Mouse (Mus musculus): Measurements from ENCODE around the gene Fam178b. TPM values are rescaled to one million over a fixed set of nuclear protein-coding genes. Genes with fewer than 3 reads are reported as not detected.
A peak's percentile ranks its signal among the peaks of the same experiment; 100 is the strongest.

Gene Fam178b
- total RNA-seq, 2 experiments from 2014 or later, result not detected

DNA sequence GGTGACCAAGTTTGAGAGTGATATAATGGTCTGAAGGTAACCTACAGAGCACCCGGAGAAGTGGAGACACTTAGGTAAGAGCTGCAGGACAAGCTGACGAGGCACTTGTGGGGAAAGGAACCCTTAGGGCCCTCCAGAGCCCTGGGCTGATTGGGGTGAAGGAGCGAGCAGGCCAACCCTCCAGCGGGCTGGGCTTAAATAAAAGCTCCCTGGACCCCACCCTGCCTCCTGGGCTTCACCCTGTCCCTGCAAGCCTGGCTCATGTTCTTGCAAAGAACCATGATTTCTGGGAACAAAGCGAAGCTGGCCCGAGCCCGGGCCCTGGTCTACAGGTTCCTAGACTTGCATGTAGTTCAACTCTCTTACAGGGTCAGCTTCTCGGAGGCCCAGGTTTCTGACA lies 109.5 kb downstream of the Fam178b start:
- Histone ChIP-seq H3K4me3 (no peak overlapping the region), H3K27ac (0 out of 2 replicates have a peak overlapping the region, but pooled peaks have one; percentile 7)
- DNase-seq (ENCODE audit: low spot score in 2 of 2), result no peak
- TF ChIP-seq CTCF (conservative IDR thresholded peaks at IDR 0.05), result no peak

DNA sequence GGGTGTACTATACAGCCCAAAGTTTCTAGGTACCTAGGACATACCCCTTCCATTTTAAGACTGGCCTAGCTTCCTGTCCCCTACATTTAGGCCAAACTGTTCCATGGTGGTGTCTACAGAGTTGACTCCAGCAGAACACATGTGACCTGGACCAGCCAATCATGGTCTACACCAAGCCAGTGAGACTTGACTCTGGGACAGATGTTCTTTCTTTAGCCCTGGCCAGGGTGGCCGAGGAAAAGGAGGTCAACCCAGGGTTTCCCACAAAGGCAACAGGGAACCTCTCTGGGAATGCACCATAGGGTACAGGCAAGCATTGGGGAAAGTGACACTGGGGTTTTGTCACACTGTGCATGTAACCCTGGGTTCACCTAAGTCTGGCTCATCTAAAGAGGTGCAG lies 110.3 kb downstream of the Fam178b start:
- no peak for TF ChIP-seq CTCF (conservative IDR thresholded peaks at IDR 0.05)
- Histone ChIP-seq H3K27ac (no peak overlapping the region), H3K4me3 (no peak overlapping the region)
- no peak for DNase-seq (ENCODE audit: low spot score in 2 of 2)

DNA sequence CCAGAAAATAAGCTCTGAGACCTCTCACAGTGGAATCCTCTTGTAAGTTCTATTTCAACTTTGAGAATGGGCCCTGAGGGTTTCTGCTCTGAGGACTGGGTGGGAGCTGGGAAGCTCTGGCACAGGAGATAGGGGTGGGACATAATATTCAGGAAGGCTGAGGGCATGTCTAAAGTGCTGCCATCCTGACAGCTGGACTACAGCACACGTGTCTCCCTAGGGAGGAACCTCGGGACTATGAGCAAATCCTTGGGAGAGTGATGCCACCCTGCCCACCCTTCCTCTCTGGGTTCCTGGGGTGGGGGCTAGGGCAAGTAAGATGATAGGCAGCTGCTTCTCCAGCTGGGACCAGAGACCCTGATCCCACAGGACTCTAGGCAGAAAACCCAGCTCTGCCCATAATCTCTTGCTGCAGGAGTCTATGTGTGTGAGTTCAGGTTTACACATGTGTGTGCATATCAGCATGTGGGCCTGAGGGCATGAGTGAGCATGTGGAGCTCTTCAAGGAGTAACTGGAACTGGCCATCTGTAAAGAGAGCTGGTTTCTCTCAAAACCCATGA lies 110.8 kb downstream of the Fam178b start:
- Histone ChIP-seq H3K4me3 (no peak overlapping the region), H3K27ac (no peak overlapping the region)
- TF ChIP-seq CTCF (conservative IDR thresholded peaks at IDR 0.05), result no peak
- DNase-seq (ENCODE audit: low spot score in 2 of 2), result no peak

- H3K4me3 ChIP-seq, result no peak overlapping the region
- no peak for TF ChIP-seq CTCF (conservative IDR thresholded peaks at IDR 0.05)
- no peak for DNase-seq (ENCODE audit: low spot score in 2 of 2)
- no peak overlapping the region for H3K27ac ChIP-seq
Observed at GRCm38 (mm10) chr1:36571627-36572026, 111.4 kb downstream of the Fam178b start.

DNA sequence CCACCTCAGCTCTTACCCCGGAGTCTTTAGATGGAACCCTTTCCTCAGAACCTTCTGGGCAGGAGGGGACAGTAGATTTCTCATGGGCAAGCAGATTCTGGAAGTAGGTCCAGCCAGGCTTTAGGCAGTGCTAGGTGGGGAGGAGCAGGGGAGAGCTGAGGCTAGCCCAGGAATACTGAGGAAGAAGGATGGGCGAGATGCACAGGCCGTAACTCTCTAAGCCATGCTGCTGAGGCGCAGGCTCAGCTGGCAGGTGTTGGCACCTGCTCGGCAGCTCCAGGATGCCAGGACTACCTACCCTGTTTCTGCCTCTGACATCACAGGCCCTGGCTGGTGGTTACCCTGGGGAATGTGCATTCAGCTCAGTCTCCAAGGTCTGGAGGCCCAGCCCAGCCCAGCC lies 112.7 kb downstream of the Fam178b start:
- TF ChIP-seq CTCF (conservative IDR thresholded peaks at IDR 0.05), result no peak
- Histone ChIP-seq H3K4me3 (no peak overlapping the region), H3K27ac (no peak overlapping the region)
- no peak for DNase-seq (ENCODE audit: low spot score in 2 of 2)

GRCm38 (mm10) chr1:36569694-36570276 lies 113.2 kb downstream of the Fam178b start:
- no peak overlapping the region for H3K27ac ChIP-seq
- H3K4me3 ChIP-seq, result no peak overlapping the region
- no peak for TF ChIP-seq CTCF (conservative IDR thresholded peaks at IDR 0.05)
- DNase-seq (ENCODE audit: low spot score in 2 of 2), result no peak

- Histone ChIP-seq H3K4me3 (no peak overlapping the region), H3K27ac (0 out of 2 replicates have a peak overlapping the region, but pooled peaks have one; percentile 23)
- no peak for TF ChIP-seq CTCF (conservative IDR thresholded peaks at IDR 0.05)
- no peak for DNase-seq (ENCODE audit: low spot score in 2 of 2)
Observed at GRCm38 (mm10) chr1:36568776-36569175, 114.2 kb downstream of the Fam178b start.

GRCm38 (mm10) chr1:36567818-36568603 lies 115.0 kb downstream of the Fam178b start:
- TF ChIP-seq CTCF (conservative IDR thresholded peaks at IDR 0.05), result no peak

GRCm38 (mm10) chr1:36566425-36566824 lies 116.6 kb downstream of the Fam178b start:
- TF ChIP-seq CTCF (conservative IDR thresholded peaks at IDR 0.05), result no peak
- DNase-seq (ENCODE audit: low spot score in 2 of 2), result no peak
- no peak overlapping the region for H3K27ac ChIP-seq
- H3K4me3 ChIP-seq, result no peak overlapping the region

More at GRCm38 (mm10) chr1:36567818-36568603, 115.0 kb downstream of the Fam178b start:
- Histone ChIP-seq H3K27ac (no peak overlapping the region), H3K4me3 (no peak overlapping the region)
- no peak for DNase-seq (ENCODE audit: low spot score in 2 of 2)

GRCm38 (mm10) chr1:36564101-36564500 lies 118.9 kb downstream of the Fam178b start:
- Histone ChIP-seq H3K27ac (no peak overlapping the region), H3K4me3 (no peak overlapping the region)
- TF ChIP-seq CTCF (conservative IDR thresholded peaks at IDR 0.05), result no peak
- DNase-seq (ENCODE audit: low spot score in 2 of 2), result no peak

DNA sequence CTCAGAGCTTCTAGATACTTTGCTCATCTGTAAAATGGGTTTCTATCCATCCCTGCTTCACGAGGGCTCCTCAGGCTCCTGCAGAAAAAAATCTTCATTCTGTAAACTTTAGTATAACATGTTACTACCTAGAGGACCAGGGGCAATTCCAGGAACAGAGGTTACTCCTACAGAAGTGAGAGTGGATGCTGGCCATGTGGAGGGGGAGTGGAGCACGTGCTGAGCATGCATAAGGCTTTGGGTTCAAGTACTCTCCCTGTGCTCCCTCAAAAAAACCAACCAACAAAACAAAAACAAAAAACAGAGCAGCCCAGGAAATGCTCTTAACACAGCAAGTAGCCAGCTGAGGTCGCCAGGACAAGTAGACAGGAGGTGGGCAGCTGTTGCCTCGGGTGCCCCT lies 119.4 kb downstream of the Fam178b start:
- no peak for DNase-seq (ENCODE audit: low spot score in 2 of 2)
- Histone ChIP-seq H3K4me3 (no peak overlapping the region), H3K27ac (no peak overlapping the region)
- TF ChIP-seq CTCF (conservative IDR thresholded peaks at IDR 0.05), result no peak

DNA sequence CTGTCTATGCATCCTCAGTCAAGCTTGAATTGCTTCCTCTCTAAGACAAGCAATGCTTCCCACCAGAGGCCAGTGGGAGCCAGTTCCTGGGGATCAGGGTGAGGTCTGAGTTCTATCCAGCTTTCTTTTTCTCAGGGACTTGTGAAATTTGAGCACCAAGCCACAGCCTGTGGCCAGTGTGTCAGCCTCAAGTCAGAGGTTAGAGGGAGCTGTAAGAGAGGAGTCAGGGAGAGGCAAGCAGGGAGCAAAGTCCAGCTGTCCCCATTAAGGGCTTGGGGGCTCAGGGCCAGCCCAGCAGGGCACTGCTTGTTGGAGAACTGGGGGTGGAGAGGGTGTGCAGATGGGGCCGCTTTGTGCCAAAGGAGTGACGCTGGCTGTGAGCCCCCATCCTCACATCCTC lies 119.8 kb downstream of the Fam178b start:
- TF ChIP-seq CTCF (conservative IDR thresholded peaks at IDR 0.05), result no peak
- Histone ChIP-seq H3K4me3 (no peak overlapping the region), H3K27ac (no peak overlapping the region)
- no peak for DNase-seq (ENCODE audit: low spot score in 2 of 2)

GRCm38 (mm10) chr1:36562388-36562787 lies 120.6 kb downstream of the Fam178b start:
- TF ChIP-seq CTCF (conservative IDR thresholded peaks at IDR 0.05), result no peak
- Histone ChIP-seq H3K27ac (no peak overlapping the region), H3K4me3 (no peak overlapping the region)
- no peak for DNase-seq (ENCODE audit: low spot score in 2 of 2)

Data from layer of hippocampus, adult 2 months (tissue).